Mouse (Mus musculus) frontal cortex, adult 2 months (tissue): Measurements from ENCODE around the gene Cpped1. TPM values are rescaled to one million over a fixed set of nuclear protein-coding genes. Genes with fewer than 3 reads are reported as not detected.

Source experiments
- DNase-seq, 2 experiments: peaks; one replicate each; pipeline ENCODE4 v3.0.0; 2022; ENCODE audit warnings: low spot score in 1 of 2; ENCODE audit errors: extremely low spot score in 1 of 2
- polyA plus RNA-seq: library from polyadenylated mRNA; depleted of rRNA; stranded (reverse); fragments of >200 nt; gene quantifications from 2 replicates; pipeline ENCODE4 v1.2.3, GENCODE M21; 2012; rRNA removed

Gene Cpped1
- 26.1 and 28.4 TPM in 2 replicates for polyA plus RNA-seq

GRCm38 (mm10) chr16:11909035-11909591 lies at the start of gene Cpped1:
Cpped1 (minus strand) TSS chr16:11909445.
- DNase-seq, result peak; percentile 70 to 90

- peak in 1 of 2 experiments; percentile 67 for DNase-seq
These were observed 31.2 kb upstream of the Cpped1 start for GRCm38 (mm10) chr16:11940477-11940876.

GRCm38 (mm10) chr16:11910801-11911200 lies 1.6 kb upstream of the Cpped1 start:
- no peak for DNase-seq

- no peak for DNase-seq
These were observed 572 bp upstream of the Cpped1 start for GRCm38 (mm10) chr16:11909817-11910216.

- DNase-seq, result peak; percentile 7 to 40
These were observed 707 bp downstream of the Cpped1 start for GRCm38 (mm10) chr16:11908461-11909014.

- no peak for DNase-seq
These were observed 1.4 kb downstream of the Cpped1 start for GRCm38 (mm10) chr16:11907816-11908215.

- DNase-seq, result no peak
These were observed 2.3 kb downstream of the Cpped1 start for GRCm38 (mm10) chr16:11906906-11907305.

GRCm38 (mm10) chr16:11905216-11905615 lies 4.0 kb downstream of the Cpped1 start:
- DNase-seq, result no peak

GRCm38 (mm10) chr16:11902007-11902406 lies 7.2 kb downstream of the Cpped1 start:
- DNase-seq, result no peak

GRCm38 (mm10) chr16:11900341-11900740 lies 8.9 kb downstream of the Cpped1 start:
- no peak for DNase-seq

GRCm38 (mm10) chr16:11896411-11896810 lies 12.8 kb downstream of the Cpped1 start:
- DNase-seq, result no peak

- peak in 1 of 2 experiments; percentile 17 for DNase-seq
These were observed 14.4 kb downstream of the Cpped1 start for GRCm38 (mm10) chr16:11894877-11895276.

- no peak for DNase-seq
These were observed 19.1 kb downstream of the Cpped1 start for GRCm38 (mm10) chr16:11890186-11890585.

- DNase-seq, result no peak
These were observed 19.5 kb downstream of the Cpped1 start for GRCm38 (mm10) chr16:11889741-11890140.

- DNase-seq, result peak in 1 of 2 experiments; percentile 39
These were observed 27.4 kb downstream of the Cpped1 start for GRCm38 (mm10) chr16:11881795-11882194.

GRCm38 (mm10) chr16:11880461-11880860 lies 28.8 kb downstream of the Cpped1 start:
- DNase-seq, result no peak

GRCm38 (mm10) chr16:11879196-11879595 lies 30.0 kb downstream of the Cpped1 start:
- no peak for DNase-seq

GRCm38 (mm10) chr16:11875227-11875626 lies 34.0 kb downstream of the Cpped1 start:
- no peak for DNase-seq

GRCm38 (mm10) chr16:11873292-11873691 lies 36.0 kb downstream of the Cpped1 start:
- DNase-seq, result no peak

GRCm38 (mm10) chr16:11868486-11868885 lies 40.8 kb downstream of the Cpped1 start:
- DNase-seq, result no peak

GRCm38 (mm10) chr16:11852716-11853605 lies 56.3 kb downstream of the Cpped1 start:
- DNase-seq, result peak in 1 of 2 experiments; percentile 34
